Mouse (Mus musculus) gastrocnemius, adult 8-10 months (tissue): Measurements from ENCODE around the gene Kalrn. TPM values are rescaled to one million over a fixed set of nuclear protein-coding genes. Genes with fewer than 3 reads are reported as not detected.

ENCODE experiments used
- DNase-seq, 2 experiments: peaks; one replicate each; pipeline ENCODE4 v3.0.0; 2022; ENCODE audit warnings: low spot score in 2 of 2
- total RNA-seq, 4 experiments: library from RNA; stranded (reverse); gene quantifications; 2 replicates each; pipeline ENCODE4 v1.2.4; 2022

The Kalrn gene
- total RNA-seq, 4 experiments from 2014 or later, result 19.2 to 20.8 (median 19.9) TPM

DNA sequence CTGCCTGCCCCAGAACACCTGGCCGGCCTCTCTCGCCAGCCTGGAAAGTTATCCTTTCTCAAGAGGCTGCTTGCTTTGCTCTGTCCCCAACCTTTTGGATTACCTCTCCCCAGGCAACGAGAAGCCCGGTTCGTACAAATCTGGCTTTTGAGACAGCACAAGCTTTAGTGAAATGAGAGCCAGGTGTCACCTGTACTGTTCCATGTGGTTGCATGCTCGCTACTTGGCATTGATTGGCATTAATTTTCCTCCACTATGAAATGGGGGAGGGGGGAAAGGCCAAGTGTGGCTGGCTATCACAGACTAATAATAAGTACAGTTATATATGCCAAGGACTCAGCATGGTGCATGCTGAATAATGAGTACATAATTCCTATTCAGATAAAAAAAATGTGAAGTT, 579.0 kb downstream of the Kalrn start:
- no peak for DNase-seq

DNA sequence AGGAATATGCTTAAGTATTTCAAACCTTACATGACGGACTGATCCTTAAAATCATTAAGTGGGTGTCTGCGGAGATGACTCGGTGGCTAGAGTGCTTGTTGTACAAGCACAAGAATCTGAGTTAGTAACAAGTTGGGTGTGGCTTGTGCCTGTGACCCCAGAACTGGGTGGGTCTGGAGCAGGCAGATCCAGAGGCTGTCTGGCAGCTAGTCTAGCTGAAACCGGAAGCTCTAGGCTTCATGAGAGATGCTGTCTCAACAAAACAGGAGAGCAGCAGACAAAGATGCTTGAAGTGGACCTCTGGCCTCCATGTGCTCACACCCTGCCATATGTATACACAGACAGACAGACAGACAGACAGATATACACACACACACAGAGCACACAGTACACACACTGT, 582.6 kb downstream of the Kalrn start:
- no peak for DNase-seq

DNA sequence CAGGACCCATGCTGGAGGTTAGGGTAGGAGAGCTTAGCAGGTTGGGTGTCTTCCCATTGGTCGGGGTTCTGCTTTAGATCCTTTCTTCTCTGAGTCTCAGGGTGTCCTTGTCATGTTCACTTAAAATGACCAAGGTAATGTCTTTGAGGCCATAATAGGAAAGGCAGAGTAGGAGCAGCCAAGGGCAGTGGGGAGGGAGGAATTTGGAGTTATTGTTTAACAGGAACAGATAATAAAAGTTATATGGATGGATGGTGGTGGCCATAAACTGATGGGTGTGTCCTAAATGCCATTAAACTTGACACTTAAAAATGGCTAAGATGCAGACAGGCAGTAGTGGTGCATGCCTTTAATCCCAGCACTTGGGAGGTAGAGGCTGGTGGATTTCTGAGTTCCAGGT, 584.2 kb downstream of the Kalrn start:
- no peak for DNase-seq

DNA sequence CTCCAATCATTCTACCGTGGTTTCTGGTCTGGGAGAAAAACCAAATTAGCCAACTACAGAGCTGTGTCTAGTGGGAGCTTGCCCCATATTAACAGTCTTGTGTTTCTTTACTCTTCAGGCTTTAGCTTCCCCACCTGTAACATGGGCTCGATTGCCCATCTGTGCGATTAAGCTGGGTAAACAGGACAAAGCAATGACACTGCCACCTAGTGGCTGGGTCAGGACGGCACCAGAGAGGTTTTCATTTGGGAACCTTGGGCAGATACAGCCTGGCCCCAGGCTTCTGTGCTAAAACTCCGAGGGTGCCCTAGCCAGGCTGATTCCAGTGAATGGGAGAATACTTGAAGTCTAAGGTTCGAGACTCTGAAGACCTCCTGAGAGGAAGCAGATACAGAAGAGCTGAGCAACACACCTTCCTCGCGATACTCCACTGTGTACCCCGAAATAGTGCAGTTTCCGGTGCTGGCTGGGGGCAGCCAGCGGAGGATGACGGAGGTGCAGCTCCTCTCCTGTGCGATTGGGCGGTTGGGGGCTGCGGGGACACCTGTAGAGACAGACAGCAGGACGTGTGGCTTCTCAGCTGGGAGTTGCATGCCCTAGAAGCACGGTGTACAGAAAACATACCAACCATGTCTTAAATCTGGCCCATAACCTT, 584.8 kb downstream of the Kalrn start:
- DNase-seq, result no peak

DNA sequence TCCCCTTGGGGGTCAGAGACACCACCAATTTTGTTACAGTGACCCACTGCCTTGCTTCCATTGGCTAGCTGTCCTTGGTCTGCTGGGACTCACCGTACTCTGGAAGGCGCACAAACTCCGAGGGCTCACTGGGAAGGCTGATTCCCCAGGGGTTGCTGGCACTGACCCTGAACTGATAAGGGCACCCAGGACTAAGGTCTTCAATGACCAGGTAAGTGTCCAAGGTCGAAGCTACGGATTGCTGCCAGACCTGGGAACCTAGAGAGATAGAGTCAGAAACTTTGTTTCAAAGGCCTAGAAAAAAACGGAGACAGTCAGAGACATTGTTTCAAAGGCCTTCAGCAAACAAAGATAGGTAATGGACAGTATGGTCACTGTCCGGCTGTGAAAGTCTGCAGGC, 586.3 kb downstream of the Kalrn start:
- no peak for DNase-seq

DNA sequence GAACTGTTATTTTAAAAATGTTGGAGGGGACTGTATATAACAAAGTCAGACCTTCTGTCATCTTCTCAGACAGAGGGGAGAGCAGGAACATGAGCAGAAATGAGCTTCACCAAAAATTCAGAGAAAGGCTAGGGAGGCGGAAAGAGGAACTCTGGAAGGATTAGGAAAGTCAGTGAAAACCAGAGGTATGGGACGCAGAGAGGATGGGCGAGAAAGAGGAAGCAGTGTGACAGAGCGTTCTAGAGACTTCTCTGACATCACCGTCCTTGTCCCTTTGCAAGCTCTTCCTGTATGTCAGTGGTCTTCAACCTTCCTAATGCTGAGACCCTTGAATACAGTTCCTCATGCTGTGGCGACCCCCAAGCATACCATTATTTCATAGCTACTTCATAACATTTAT, 588.0 kb downstream of the Kalrn start:
- DNase-seq, result no peak

DNA sequence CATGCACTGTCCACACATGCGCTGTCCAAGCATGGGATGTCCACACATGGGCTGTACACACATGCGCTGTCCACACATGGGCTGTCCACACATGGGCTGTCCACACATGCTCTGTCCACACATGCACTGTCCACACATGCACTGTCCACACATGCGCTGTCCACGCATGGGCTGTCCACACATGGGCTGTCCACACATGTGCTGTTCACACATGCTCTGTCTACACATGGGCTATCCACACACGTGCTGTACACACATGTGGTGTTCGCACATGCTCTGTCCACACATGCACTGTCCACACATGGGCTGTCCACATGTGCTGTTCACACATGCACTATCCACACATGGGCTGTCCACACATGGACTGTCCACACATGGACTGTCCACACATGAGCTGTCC, 589.6 kb downstream of the Kalrn start:
- no peak for DNase-seq

DNA sequence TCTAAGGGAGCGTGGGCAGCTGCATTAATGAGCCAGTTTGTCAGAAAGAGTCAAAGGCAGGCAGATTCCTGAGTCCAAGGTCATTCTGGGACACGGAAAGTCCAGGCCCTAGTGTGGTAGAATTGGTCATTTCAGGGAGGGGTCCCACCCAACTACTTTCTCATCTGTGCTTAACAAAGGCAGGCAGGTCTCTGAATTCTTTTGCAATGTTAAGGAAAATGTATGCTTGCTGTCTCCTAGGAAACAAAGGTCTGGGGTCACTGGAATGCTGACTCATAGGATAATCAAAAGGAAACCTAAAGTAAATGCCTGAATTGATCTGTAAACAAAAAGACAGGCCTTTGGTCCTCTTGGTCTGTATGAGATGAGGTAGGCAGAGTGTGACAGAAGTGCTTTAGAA, 593.5 kb downstream of the Kalrn start:
- DNase-seq, result no peak

DNA sequence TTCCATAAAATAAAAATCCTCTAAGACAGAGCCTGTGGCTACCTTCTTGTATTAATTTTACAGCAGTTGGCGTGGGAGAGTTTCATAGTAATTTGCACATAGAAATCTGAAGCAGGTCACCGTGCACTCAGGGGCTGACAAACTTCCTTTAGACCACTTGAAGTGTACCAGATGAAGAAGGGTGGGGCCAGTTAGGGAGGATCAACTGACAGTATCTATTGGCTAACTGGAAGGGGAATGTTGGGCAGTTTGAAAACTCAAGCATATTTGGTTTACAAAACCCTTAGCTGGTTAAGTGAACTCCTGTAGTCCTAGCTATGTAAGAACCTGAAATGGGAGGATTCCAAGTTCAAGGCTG, 606.1 kb downstream of the Kalrn start:
- DNase-seq, result no peak

DNA sequence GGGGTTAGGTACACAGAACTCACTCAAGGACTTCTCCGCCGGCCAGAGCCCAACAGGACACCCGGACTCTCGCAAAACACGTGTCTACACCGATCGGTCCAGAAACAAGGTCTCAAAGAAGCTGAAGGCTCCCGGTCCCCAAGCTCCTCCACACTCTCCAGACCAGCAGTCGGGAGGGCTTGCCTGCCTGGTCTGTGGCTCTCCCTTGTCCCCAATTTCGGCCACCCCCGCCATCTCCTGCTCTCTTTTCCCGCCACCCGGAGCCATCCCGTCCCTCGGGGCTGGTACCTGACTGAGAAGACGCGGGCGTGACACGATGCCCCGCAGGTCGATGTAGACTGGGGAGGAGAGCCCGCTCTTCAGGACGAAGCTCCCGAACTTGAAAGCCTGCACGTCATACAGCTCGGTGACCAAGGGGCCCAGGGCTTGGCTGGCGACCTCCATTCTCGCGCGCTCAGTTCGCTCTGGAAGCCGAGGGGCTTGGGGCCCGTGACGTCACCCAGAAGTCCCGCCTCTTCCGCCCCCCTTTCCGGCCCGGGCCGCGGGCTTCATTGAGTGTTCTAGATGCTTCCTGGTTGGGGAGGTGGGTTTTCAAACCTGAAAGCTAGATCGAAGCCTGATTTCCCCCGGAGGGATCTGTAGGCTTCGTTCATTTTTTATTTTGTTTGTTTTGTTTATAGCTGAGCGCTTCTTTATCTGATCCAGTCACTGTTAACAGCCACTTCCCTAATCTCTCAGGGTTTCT, 606.6 kb downstream of the Kalrn start, which contains the start of gene Umps:
Gene Umps (minus strand): TSS at position 501 of the 745 bp plus-strand sequence.
- DNase-seq, result peak; percentile 61 to 67

DNA sequence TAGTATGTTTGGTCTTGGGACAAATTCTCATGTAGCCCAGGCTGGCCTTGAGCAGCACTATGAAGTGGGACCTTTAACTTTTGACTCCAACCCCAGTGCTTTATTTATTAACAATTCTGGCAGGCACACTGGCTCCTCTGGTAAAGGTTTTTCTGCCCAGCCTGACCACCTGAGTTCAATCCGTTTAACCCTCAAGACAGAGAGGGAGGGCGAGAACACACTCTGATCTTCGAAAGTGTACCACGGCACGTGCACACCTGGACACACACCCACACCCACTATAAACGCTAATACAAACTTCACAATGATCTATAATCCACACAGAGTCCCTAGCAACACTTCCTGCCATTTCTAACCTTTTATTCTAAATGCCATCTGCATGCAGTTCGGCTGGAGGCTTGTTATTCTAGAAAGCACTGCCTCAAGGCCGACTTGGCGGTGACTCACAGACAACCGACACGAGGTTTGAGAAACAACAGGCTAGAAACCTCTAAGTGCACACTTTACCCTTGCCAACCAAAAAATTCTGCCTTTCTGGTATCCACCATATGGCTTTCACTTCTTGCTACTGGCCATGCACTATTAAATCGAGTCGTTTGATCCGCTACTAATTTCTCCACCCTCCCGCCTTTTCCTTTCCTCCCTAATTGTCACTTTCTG, 607.3 kb downstream of the Kalrn start:
- no peak for DNase-seq

DNA sequence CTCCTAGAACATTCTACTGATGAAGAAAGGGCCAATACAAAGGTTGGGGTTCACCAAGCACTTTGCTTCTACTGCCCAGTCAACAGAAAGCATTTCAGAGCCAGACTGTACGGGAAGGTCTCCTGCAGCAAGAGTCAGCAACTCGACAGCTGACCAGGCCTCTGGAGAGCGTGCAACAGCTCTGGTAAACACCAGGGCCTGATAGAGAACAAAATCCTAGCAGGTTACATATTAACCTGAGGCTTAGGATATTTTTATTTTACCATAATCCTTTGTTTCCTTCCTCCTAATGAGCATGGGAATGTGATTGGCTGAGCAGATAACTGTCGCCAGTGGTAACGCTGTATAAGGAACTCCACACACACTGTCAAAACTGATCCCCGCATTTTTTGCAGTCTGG, 609.8 kb downstream of the Kalrn start:
- DNase-seq, result no peak

DNA sequence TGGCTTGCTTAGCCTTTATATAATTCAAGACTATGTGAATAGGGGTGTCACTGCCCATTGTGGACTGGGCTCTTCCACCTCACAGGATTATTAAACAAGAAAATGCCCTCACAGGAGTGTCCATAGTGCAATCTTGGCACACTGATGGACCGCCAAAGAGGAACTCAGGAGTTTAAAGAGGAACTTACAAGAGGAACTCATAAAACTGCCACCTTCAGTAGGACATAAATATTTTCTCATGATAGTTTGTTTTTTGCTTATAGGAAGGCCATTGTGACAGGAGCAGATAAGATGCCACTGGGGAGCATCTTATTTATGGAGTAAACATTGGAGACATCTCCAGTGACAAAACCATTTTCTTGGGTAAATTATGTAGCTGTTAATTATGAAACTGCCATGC, 618.5 kb downstream of the Kalrn start:
- no peak for DNase-seq

DNA sequence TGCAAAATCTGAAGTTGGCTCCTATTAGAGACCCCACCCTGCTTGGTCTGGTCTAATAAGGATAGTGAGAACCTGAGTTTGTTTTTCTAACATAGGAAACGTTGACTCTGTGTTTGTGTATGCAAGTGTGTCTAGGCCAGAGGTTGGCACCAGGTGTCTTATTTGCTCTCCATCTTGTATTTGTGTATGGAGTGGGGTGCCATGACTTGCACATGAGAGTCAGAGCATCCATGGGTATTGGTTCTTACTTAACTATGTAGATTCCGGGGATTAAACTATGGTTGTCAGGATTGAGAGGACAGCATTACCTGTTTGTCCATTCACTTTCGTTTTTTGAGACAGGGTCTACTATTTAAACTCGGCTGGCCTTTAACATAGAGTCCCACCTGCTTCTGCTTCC, 620.3 kb downstream of the Kalrn start:
- no peak for DNase-seq

DNA sequence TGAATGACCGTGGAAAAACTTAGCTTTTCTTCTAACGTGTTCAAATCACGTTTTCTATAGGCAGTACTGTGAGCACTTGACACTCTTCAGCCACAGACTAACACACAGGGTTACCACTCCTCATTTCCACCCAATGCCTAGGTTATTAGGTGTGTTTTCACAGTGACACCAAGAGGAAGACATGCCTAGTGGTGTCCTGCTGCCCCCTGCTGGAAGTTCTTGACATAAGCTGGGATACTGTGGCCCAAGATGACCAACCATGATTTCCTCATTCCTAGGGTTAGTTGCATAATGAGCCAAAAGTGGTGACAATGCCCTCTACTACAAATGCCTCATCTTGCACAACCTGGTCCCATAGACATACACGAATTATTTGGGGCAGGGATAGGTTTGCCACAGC, 622.5 kb downstream of the Kalrn start:
- peak; percentile 81 to 83 for DNase-seq

DNA sequence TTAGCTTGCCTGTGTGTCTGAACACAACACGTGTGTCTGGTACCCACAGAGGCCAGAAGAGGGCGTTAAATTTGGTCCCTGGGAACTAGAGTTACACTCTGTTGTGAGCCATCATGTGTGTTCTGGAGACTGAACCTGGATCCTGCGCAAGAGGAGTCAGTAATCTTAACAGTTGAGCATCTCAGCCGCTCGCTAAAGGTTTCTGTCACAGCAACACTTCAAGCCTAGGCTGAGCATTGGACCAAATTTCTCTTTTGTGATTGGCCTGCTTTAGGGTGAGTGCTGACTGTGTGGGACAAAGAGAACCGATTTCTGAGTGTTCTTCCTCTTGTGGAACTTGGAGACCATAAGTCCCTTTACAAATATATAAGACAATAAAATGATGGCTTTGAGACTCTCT, 622.9 kb downstream of the Kalrn start:
- DNase-seq, result no peak

DNA sequence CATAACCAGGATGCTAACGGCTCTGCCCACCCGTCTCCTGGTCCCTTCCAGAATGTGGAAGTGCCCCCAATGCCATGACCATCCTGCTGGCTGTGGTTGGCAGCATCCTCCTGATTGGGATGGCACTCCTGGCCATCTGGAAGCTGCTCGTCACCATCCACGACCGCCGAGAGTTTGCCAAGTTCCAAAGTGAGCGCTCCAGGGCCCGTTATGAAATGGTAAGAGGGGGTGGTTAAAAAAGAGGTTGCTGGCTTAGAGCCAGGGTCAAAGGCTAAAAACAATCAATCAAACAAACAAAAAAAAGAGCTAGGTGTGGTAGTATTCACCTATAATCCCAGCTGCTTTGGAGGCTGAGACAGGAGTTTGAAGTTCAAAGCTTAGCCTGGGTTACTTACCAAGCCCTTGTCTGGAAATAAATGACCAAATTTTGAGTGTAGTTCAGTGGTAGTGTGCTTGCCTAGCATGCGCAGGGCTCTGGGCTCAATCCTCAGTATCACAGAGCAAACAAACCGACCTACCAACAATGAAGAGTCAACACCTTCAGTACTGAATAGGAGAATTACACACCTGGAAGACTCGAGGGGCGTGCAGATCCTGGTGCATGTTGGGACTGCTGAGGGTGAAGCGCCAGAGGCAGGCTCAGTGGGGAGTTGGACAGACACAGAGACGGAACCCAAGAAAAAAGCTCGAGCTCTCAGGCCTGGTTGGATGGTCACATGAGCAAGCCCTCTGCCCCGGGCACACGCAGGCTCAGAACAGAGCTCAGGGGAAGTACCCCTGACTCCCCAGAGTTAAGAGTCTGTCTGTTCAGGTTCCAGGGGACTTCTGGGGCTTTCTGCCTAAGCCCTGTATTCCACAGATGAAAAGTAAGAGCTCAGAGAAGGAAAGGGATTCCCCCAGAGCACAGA, 625.4 kb downstream of the Kalrn start:
- no peak for DNase-seq

DNA sequence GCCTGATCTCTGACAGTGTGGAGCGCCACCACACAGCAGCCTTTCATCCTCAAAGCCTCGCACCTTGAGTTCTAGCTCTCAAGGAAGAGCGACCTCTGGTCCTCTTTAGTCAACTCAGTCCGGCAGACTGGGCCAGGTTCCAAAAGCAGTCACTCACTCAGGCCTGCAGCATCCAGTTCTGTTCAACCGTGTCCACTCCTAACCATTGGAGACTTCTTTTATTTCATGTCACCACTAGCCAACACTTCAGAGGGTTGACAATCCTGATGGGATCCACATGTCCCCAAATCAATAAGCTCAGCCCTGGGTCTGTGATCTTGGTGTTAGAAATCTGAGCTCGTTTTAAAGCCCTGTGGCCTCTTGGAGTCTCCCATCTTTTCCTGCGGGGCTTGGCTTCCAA, 627.3 kb downstream of the Kalrn start:
- no peak for DNase-seq

DNA sequence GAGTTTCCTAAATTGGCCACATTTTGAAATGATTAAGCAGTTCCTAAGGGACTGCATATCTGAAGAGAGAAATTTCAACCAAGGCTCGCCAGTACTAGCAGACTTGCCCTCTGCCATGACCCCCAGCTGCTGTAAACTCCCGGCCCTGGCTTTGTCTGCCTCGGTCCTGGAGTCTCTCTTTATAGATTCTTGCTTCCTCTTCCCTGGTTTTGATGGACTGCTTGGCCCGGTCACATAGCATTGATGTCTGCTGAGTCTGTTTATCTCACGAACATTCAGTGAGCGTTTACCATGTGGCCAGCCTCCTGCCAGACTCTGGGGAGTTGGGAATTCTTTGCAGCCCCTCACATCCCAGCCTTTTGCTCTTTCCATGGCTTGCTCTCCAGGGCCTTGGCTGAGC, 628.6 kb downstream of the Kalrn start:
- no peak for DNase-seq

DNA sequence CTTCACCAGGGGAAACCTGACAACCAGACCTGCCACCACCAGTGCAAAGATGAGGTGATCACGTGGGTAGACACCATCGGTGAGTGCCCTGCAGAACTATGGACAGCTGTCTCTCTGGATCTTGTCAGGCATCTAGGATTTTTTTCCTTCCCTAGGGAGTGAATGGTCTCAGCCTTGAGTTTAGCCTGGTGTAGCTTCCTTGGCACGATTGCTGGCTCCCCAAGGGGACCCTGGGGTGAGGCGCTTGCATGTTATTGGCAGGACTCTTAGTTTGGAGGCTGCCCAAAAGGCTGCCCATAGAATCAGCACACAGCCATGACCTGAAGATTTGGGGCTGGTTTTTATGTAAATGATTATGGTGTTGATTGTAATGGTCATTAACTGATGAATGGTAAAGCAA, 629.2 kb downstream of the Kalrn start:
- DNase-seq, result no peak

DNA sequence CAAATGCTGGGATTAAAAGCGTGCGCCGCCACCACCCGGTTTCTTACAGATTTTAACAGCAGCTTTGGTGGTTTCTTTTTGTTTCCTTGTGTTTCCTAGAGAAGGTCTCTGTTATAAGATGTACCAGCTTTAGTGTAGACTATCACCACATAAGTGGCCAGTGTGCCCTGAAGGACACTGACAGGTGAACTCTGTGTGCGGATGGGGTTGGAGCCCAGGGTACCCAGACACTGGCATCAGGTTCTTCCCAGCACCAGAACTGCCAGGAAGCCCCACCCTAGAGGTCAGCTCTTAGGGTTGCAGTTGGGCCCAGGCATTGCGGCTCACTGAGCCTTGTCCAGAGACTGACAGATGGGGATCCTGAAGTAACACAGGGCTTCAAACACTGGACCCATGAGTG, 629.9 kb downstream of the Kalrn start:
- DNase-seq, result no peak

DNA sequence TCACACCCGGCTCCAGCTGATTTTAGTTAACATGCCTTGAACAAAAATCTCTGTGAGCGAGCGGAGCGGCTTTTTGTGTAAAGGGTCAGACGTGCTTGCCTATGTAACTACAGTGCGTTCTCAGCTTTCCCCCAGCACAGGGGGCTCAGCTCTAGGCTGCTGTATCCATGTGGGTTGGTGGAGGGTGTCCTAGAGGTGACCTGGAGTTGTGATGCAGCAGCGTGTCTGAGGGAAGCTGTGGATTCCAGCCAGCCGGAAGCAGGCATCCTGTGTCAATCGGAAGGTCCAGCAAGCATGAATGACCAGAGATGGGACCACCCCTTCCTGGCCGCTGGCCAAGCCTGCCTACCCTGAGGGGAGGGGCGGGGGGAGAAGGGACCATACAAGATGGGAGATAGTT, 631.0 kb downstream of the Kalrn start:
- DNase-seq, result no peak
